Mouse (Mus musculus) liver, postnatal 0 days (tissue): ENCODE measurements around the gene Urm1. TPM values are rescaled to one million over a fixed set of nuclear protein-coding genes. Genes with fewer than 3 reads are reported as not detected.

Experiments
- ATAC-seq: fragments of 200-750 bp; cut with Nextera tagmentation; 2 replicates; pipeline ENCODE4 v1.8.0; 2017; ENCODE audit warnings: mild to moderate bottlenecking, moderate library complexity
- DNase-seq: peaks from one replicate; pipeline ENCODE4 v3.0.0-alpha.2; 2016
- H3K27ac ChIP-seq: fragments of 300-500 bp; sonication (generic); 2 replicates; pipeline ENCODE4 v1.5.1; 2014; ENCODE audit warnings: antibody characterized with exemption, moderate library complexity, mild to moderate bottlenecking, low read depth
- H3K27me3 ChIP-seq: fragments of 300-500 bp; sonication (generic); 2 replicates; pipeline ENCODE4 v1.6.1; 2014; ENCODE audit warnings: low read length, control low read depth, mixed read lengths; ENCODE audit not compliant: insufficient read depth
- H3K36me3 ChIP-seq: fragments of 300-500 bp; sonication (generic); replicated peaks from 2 replicates; pipeline ENCODE4 v1.6.1; 2014; ENCODE audit warnings: mild to moderate bottlenecking, control low read depth, low read length, moderate library complexity, mixed read lengths; ENCODE audit not compliant: insufficient read depth
- H3K4me1 ChIP-seq: fragments of 300-500 bp; sonication (generic); 2 replicates; pipeline ENCODE4 v1.6.1; 2014; ENCODE audit warnings: antibody characterized with exemption, mild to moderate bottlenecking, control low read depth; ENCODE audit not compliant: insufficient read depth
- H3K4me2 ChIP-seq: fragments of 300-500 bp; sonication (generic); 2 replicates; pipeline ENCODE4 v1.6.1; 2014; ENCODE audit warnings: low read depth, mild to moderate bottlenecking, low read length, moderate library complexity, mixed read lengths
- H3K4me3 ChIP-seq: fragments of 300-500 bp; sonication (generic); 2 replicates; pipeline ENCODE4 v1.5.1; 2014; ENCODE audit warnings: low read depth, low read length
- H3K9ac ChIP-seq: fragments of 300-500 bp; sonication (generic); replicated peaks from 2 replicates; pipeline ENCODE4 v1.6.1; 2014; ENCODE audit warnings: mild to moderate bottlenecking, moderate library complexity
- H3K9me3 ChIP-seq: fragments of 300-500 bp; sonication (generic); 2 replicates; pipeline ENCODE4 v1.6.1; 2016; ENCODE audit warnings: mild to moderate bottlenecking, control low read depth, low read length, mixed read lengths
- CTCF ChIP-seq: sonication (generic); IDR thresholded peaks from 2 replicates; pipeline ENCODE4 v1.5.1; 2016; ENCODE audit warnings: antibody characterized with exemption, low read depth
- EP300 ChIP-seq: IDR thresholded peaks from 2 replicates; pipeline ENCODE4 v1.6.1; 2016; ENCODE audit warnings: antibody characterized with exemption, low read depth, mild to moderate bottlenecking
- WGBS: fragments of 180-500 bp; shearing (Covaris S2); extraction: QIAGEN DNeasy Blood & Tissue Kit; methylation state at CpG from one replicate; pipeline ENCODE4 v1.1.7; 2014; ENCODE audit not compliant: insufficient replicate concordance; 5-methylcytosine and 5-hydroxymethylcytosine counted together
- polyA plus RNA-seq: library from polyadenylated mRNA; unstranded; fragments of >200 nt; fragmentation: Nextera tagmentation; extraction: Ambion mirVana; gene quantifications from 2 replicates; pipeline ENCODE4 v1.2.1, GENCODE M21; 2015

Gene Urm1
- polyA plus RNA-seq, 1 experiment from 2014 or later, result 8.7 TPM

- WGBS, result 78% methylated on average over 9 of the region's 9 CpGs
- TF ChIP-seq CTCF (no peak), EP300 (no peak)
- ATAC-seq, result no peak
These were observed 23.6 kb downstream of the Urm1 start for GRCm38 (mm10) chr2:29843231-29844105.

GRCm38 (mm10) chr2:29844115-29844514, 24.2 kb downstream of the Urm1 start:
- ATAC-seq, result no peak
- peaks cover 13% of the 10 kb centered on the region; the same call in 1 of the 2 replicates for H3K27me3 ChIP-seq
- peaks cover 14% of the 10 kb centered on the region; the same call in 1 of the 2 replicates for H3K36me3 ChIP-seq

More at GRCm38 (mm10) chr2:29843231-29844105, 23.6 kb downstream of the Urm1 start:
- Histone ChIP-seq H3K36me3 (peaks cover 14% of the 10 kb centered on the region; the same call in 1 of the 2 replicates), H3K9ac (no peak overlapping the region), H3K4me3 (no peak overlapping the region), H3K27ac (no peak overlapping the region), H3K27me3 (peaks cover 13% of the 10 kb centered on the region; the same call in 1 of the 2 replicates), H3K9me3 (no peaks in the 10 kb centered on the region), H3K4me1 (peaks cover 2% of the 10 kb centered on the region), H3K4me2 (no peak overlapping the region)
- DNase-seq, result no peak

GRCm38 (mm10) chr2:29844661-29845060, 24.8 kb downstream of the Urm1 start:
- Histone ChIP-seq H3K36me3 (peaks cover 14% of the 10 kb centered on the region; the same call in 1 of the 2 replicates), H3K4me1 (peaks cover 2% of the 10 kb centered on the region), H3K27ac (no peak overlapping the region), H3K4me3 (no peak overlapping the region), H3K9ac (no peak overlapping the region), H3K9me3 (no peaks in the 10 kb centered on the region), H3K4me2 (no peak overlapping the region), H3K27me3 (peaks cover 13% of the 10 kb centered on the region; the same call in 1 of the 2 replicates)
- WGBS, result 55% methylated on average over 3 of the region's 3 CpGs
- DNase-seq (no peak), ATAC-seq (no peak)
- no peak for TF ChIP-seq CTCF
- no peak for TF ChIP-seq EP300

More at GRCm38 (mm10) chr2:29844115-29844514, 24.2 kb downstream of the Urm1 start:
- TF ChIP-seq EP300 (no peak), CTCF (no peak)
- Histone ChIP-seq H3K4me3 (no peak overlapping the region), H3K9me3 (no peaks in the 10 kb centered on the region), H3K9ac (no peak overlapping the region), H3K4me1 (peaks cover 2% of the 10 kb centered on the region), H3K27ac (no peak overlapping the region), H3K4me2 (no peak overlapping the region)
- 90% methylated on average over 2 of the region's 2 CpGs for WGBS
- DNase-seq, result no peak

GRCm38 (mm10) chr2:29845636-29846035, 25.8 kb downstream of the Urm1 start:
- ATAC-seq (no peak), DNase-seq (no peak)
- peaks cover 13% of the 10 kb centered on the region; the same call in 1 of the 2 replicates for H3K27me3 ChIP-seq
- H3K36me3 ChIP-seq, result peaks cover 14% of the 10 kb centered on the region; the same call in 1 of the 2 replicates
- 50% methylated on average over 25 of the region's 25 CpGs for WGBS
- H3K9ac ChIP-seq, result no peak overlapping the region
- H3K4me3 ChIP-seq, result no peak overlapping the region
- H3K27ac ChIP-seq, result no peak overlapping the region
- H3K4me1 ChIP-seq, result peaks cover 2% of the 10 kb centered on the region
- TF ChIP-seq EP300 (no peak), CTCF (no peak)
- H3K4me2 ChIP-seq, result no peak overlapping the region
- no peaks in the 10 kb centered on the region for H3K9me3 ChIP-seq

- Histone ChIP-seq H3K27me3 (peaks cover 13% of the 10 kb centered on the region; the same call in 1 of the 2 replicates), H3K4me1 (peaks cover 2% of the 10 kb centered on the region), H3K27ac (no peak overlapping the region), H3K4me3 (no peak overlapping the region), H3K9me3 (no peaks in the 10 kb centered on the region), H3K9ac (no peak overlapping the region), H3K4me2 (no peak overlapping the region; the same call in 1 of the 2 replicates), H3K36me3 (peaks cover 14% of the 10 kb centered on the region; the same call in 1 of the 2 replicates)
- no peak for TF ChIP-seq CTCF
- no peak for TF ChIP-seq EP300
- DNase-seq (no peak), ATAC-seq (no peak)
- WGBS, result 34% methylated on average over 46 of the region's 47 CpGs
These were observed 26.4 kb downstream of the Urm1 start for GRCm38 (mm10) chr2:29846061-29846853.

GRCm38 (mm10) chr2:29846911-29847310, 27.0 kb downstream of the Urm1 start:
- Histone ChIP-seq H3K4me3 (no peak overlapping the region), H3K4me1 (peaks cover 2% of the 10 kb centered on the region), H3K36me3 (peaks cover 12% of the 10 kb centered on the region; the same call in 1 of the 2 replicates), H3K9me3 (no peaks in the 10 kb centered on the region), H3K27ac (no peak overlapping the region), H3K9ac (no peak overlapping the region), H3K27me3 (peaks cover 13% of the 10 kb centered on the region; the same call in 1 of the 2 replicates), H3K4me2 (no peak overlapping the region)
- ATAC-seq (no peak), DNase-seq (no peak)
- TF ChIP-seq EP300 (no peak), CTCF (no peak)
- WGBS, result 41% methylated on average over 3 of the region's 3 CpGs
